Mouse (Mus musculus) MEL (cell line): ENCODE results near the gene Abcb11. TPM values are rescaled to one million over a fixed set of nuclear protein-coding genes. Genes with fewer than 3 reads are reported as not detected.

ENCODE experiments used
- DNase-seq: peaks from one replicate; pipeline ENCODE4 v3.0.0; 2011; ENCODE audit warnings: low read depth, low spot score
- H3K27ac ChIP-seq: 2 replicates; pipeline ENCODE4 v1.5.1; 2012; ENCODE audit warnings: low read depth, mild to moderate bottlenecking, control low read depth, low read length, moderate library complexity; ENCODE audit not compliant: control insufficient read depth
- H3K27me3 ChIP-seq, 2 experiments: fragments of 150-350 bp in 1 of 2; sonication (generic) in 1 of 2; 2 replicates each; pipeline ENCODE4 v1.6.1; 2012; ENCODE audit warnings: low read length in 2 of 2, mild to moderate bottlenecking in 2 of 2, improper control_type of control experiment in 1 of 2, moderate library complexity in 1 of 2; ENCODE audit not compliant: insufficient read depth in 2 of 2, control insufficient read depth in 1 of 2
- H3K36me3 ChIP-seq, 2 experiments: 2 replicates each; pipeline ENCODE4 v1.6.1; 2012 to 2014; ENCODE audit warnings: low read length in 2 of 2, improper control_type of control experiment in 1 of 2, inconsistent platforms in 1 of 2, mild to moderate bottlenecking in 1 of 2; ENCODE audit not compliant: insufficient read depth in 2 of 2, control insufficient read depth in 1 of 2
- H3K4me1 ChIP-seq, 2 experiments: fragments of 150-350 bp in 1 of 2; sonication (generic) in 1 of 2; 2 replicates each; pipeline ENCODE4 v1.6.1; 2012; ENCODE audit warnings: low read length in 2 of 2, improper control_type of control experiment in 1 of 2, mild to moderate bottlenecking in 1 of 2; ENCODE audit not compliant: insufficient read depth in 2 of 2, control insufficient read depth in 1 of 2
- H3K4me3 ChIP-seq, 2 experiments: fragments of 150-350 bp in 1 of 2; sonication (generic) in 1 of 2; 2 replicates each; pipeline ENCODE4 v1.5.1; 2012; ENCODE audit warnings: low read depth in 2 of 2, low read length in 2 of 2, mild to moderate bottlenecking in 2 of 2, moderate library complexity in 2 of 2, control low read depth in 1 of 2, improper control_type of control experiment in 1 of 2; ENCODE audit not compliant: control insufficient read depth in 1 of 2, insufficient read depth in 1 of 2
- H3K79me2 ChIP-seq: 2 replicates; pipeline ENCODE4 v1.6.1; 2012; ENCODE audit warnings: mild to moderate bottlenecking, low read length, moderate library complexity; ENCODE audit not compliant: control insufficient read depth, poor library complexity, insufficient read depth
- H3K9ac ChIP-seq: 2 replicates; pipeline ENCODE4 v1.6.1; 2012; ENCODE audit warnings: low read depth, mild to moderate bottlenecking, control low read depth, low read length, moderate library complexity; ENCODE audit not compliant: control insufficient read depth, poor library complexity, severe bottlenecking
- H3K9me3 ChIP-seq: fragments of 150-350 bp; sonication (generic); replicated peaks from 2 replicates; pipeline ENCODE4 v1.6.1; 2012; ENCODE audit warnings: mild to moderate bottlenecking, low read length, improper control_type of control experiment, moderate library complexity; ENCODE audit not compliant: insufficient read depth
- CTCF ChIP-seq, 3 experiments: IDR thresholded peaks in 2 of 3; conservative IDR thresholded peaks in 1 of 3; 2 replicates each; pipeline ENCODE4 v1.5.1; 2011 to 2012; ENCODE audit warnings: low read length in 3 of 3, low read depth in 2 of 3, mild to moderate bottlenecking in 2 of 3, improper control_type of control experiment in 1 of 3, inconsistent platforms in 1 of 3, mixed read lengths in 1 of 3, moderate library complexity in 1 of 3; ENCODE audit not compliant: control insufficient read depth in 1 of 3, insufficient read depth in 1 of 3, poor library complexity in 1 of 3, severe bottlenecking in 1 of 3
- E2F4 ChIP-seq: IDR thresholded peaks from 2 replicates; pipeline ENCODE4 v1.6.1; 2011; ENCODE audit warnings: low read depth, low read length, improper control_type of control experiment, borderline replicate concordance
- ELF1 ChIP-seq: IDR thresholded peaks from 2 replicates; pipeline ENCODE4 v1.6.1; 2014; ENCODE audit warnings: low read depth, mild to moderate bottlenecking, inconsistent platforms, low read length, improper control_type of control experiment, moderate library complexity
- EP300 ChIP-seq, 2 experiments: IDR thresholded peaks; 2 replicates each; pipeline ENCODE4 v1.6.1; 2011; ENCODE audit warnings: improper control_type of control experiment in 2 of 2, low read length in 2 of 2, low read depth in 1 of 2, mild to moderate bottlenecking in 1 of 2
- ETS1 ChIP-seq: IDR thresholded peaks from 2 replicates; pipeline ENCODE4 v1.6.1; 2012; ENCODE audit warnings: low read depth, mild to moderate bottlenecking, inconsistent platforms, low read length, improper control_type of control experiment, moderate library complexity
- GABPA ChIP-seq: IDR thresholded peaks from 2 replicates; pipeline ENCODE4 v1.6.1; 2012; ENCODE audit warnings: low read depth, mild to moderate bottlenecking, inconsistent platforms, low read length, improper control_type of control experiment, moderate library complexity
- JUND ChIP-seq: IDR thresholded peaks from 2 replicates; pipeline ENCODE4 v1.6.1; 2011; ENCODE audit warnings: low read depth, mild to moderate bottlenecking, improper control_type of control experiment, low read length
- KAT2A ChIP-seq: conservative IDR thresholded peaks from 2 replicates; pipeline ENCODE4 v1.6.1; 2012; ENCODE audit warnings: low read depth, low read length, improper control_type of control experiment, inconsistent platforms
- MEF2A ChIP-seq: IDR thresholded peaks from 2 replicates; pipeline ENCODE4 v1.6.1; 2014; ENCODE audit warnings: low read depth, mild to moderate bottlenecking, inconsistent platforms, low read length, improper control_type of control experiment; ENCODE audit not compliant: poor library complexity, insufficient replicate concordance, severe bottlenecking; ENCODE audit errors: extremely low read depth
- MYB ChIP-seq: IDR thresholded peaks from 2 replicates; pipeline ENCODE4 v1.6.1; 2011; ENCODE audit warnings: mild to moderate bottlenecking, low read depth, low read length, improper control_type of control experiment
- NRF1 ChIP-seq: IDR thresholded peaks from 2 replicates; pipeline ENCODE4 v1.6.1; 2014; ENCODE audit warnings: low read depth, mild to moderate bottlenecking, inconsistent platforms, low read length, improper control_type of control experiment, moderate library complexity; ENCODE audit not compliant: poor library complexity, insufficient read depth, severe bottlenecking
- POLR2A ChIP-seq, 2 experiments: IDR thresholded peaks; 2 replicates each; pipeline ENCODE4 v1.6.1; 2011 to 2012; ENCODE audit warnings: low read length in 2 of 2, mild to moderate bottlenecking in 2 of 2, control low read depth in 1 of 2, improper control_type of control experiment in 1 of 2, low read depth in 1 of 2, moderate library complexity in 1 of 2; ENCODE audit not compliant: control insufficient read depth in 1 of 2, insufficient read depth in 1 of 2, poor library complexity in 1 of 2
- POLR2AphosphoS2 ChIP-seq: IDR thresholded peaks from 2 replicates; pipeline ENCODE4 v1.6.1; 2011; ENCODE audit warnings: low read length, improper control_type of control experiment
- POLR2AphosphoS5 ChIP-seq: IDR thresholded peaks from 2 replicates; pipeline ENCODE4 v1.6.1; 2012; ENCODE audit warnings: low read depth, borderline replicate concordance, mild to moderate bottlenecking, inconsistent platforms, low read length, moderate library complexity, mixed read lengths
- RAD21 ChIP-seq: IDR thresholded peaks from 2 replicates; pipeline ENCODE4 v1.6.1; 2011; ENCODE audit warnings: mild to moderate bottlenecking, low read depth, low read length, improper control_type of control experiment
- SMC3 ChIP-seq: IDR thresholded peaks from 2 replicates; pipeline ENCODE4 v1.6.1; 2011; ENCODE audit warnings: low read depth, low read length, improper control_type of control experiment
- TBP ChIP-seq: IDR thresholded peaks from 2 replicates; pipeline ENCODE4 v1.8.0; 2011; ENCODE audit warnings: low read depth, low read length, improper control_type of control experiment
- USF1 ChIP-seq: IDR thresholded peaks from 2 replicates; pipeline ENCODE4 v1.6.1; 2014; ENCODE audit warnings: low read depth, mild to moderate bottlenecking, inconsistent platforms, low read length, improper control_type of control experiment, moderate library complexity
- USF2 ChIP-seq, 2 experiments: IDR thresholded peaks; 2 replicates each; pipeline ENCODE4 v1.6.1; 2011 to 2012; ENCODE audit warnings: improper control_type of control experiment in 2 of 2, low read length in 2 of 2, borderline replicate concordance in 1 of 2, inconsistent platforms in 1 of 2, low read depth in 1 of 2, mild to moderate bottlenecking in 1 of 2; ENCODE audit not compliant: insufficient read depth in 1 of 2
- ZC3H11A ChIP-seq: IDR thresholded peaks from 2 replicates; pipeline ENCODE4 v1.6.1; 2012; ENCODE audit warnings: low read depth, mild to moderate bottlenecking, inconsistent platforms, low read length, improper control_type of control experiment
- ZKSCAN1 ChIP-seq: IDR thresholded peaks from 2 replicates; pipeline ENCODE4 v1.6.1; 2012; ENCODE audit warnings: low read depth, mild to moderate bottlenecking, inconsistent platforms, low read length, improper control_type of control experiment, moderate library complexity
- polyA plus RNA-seq, 2 experiments: library from polyadenylated mRNA; stranded (reverse) in 1 of 2; unstranded in 1 of 2; fragments of >175 nt in 1 of 2; fragments of >200 nt in 1 of 2; gene quantifications; 2 replicates each; pipeline versions ENCODE4 v1.2.1 to v1.2.4; 2012; ENCODE audit warnings: low replicate concordance in 2 of 2, low read depth in 1 of 2; ENCODE audit not compliant: insufficient read length in 2 of 2, insufficient read depth in 1 of 2, missing spikeins in 1 of 2
- total RNA-seq: library from RNA; depleted of rRNA; stranded (reverse); fragments of 300-350 nt; gene quantifications from 2 replicates; pipeline ENCODE4 v1.2.3, GENCODE M21; 2012

The Abcb11 gene
- total and polyA plus RNA-seq, 3 experiments = not detected

GRCm38 (mm10) chr2:69226876-69227275 is 115.5 kb downstream of the Abcb11 start:
- Histone ChIP-seq H3K36me3 (no peaks in the 10 kb centered on the region), H3K4me3 (no peak overlapping the region), H3K27me3 (no peaks in the 10 kb centered on the region), H3K79me2 (no peaks in the 10 kb centered on the region), H3K27ac (no peak overlapping the region), H3K4me1 (no peaks in the 10 kb centered on the region), H3K9me3 (no peaks in the 10 kb centered on the region), H3K9ac (no peak overlapping the region)
- DNase-seq = no peak
- no peak for TF ChIP-seq POLR2AphosphoS5
- no peak for TF ChIP-seq NRF1
- TF ChIP-seq ELF1 = no peak
- no peak for TF ChIP-seq SMC3
- no peak for TF ChIP-seq TBP
- TF ChIP-seq MYB = no peak
- TF ChIP-seq EP300 (IDR thresholded peaks at IDR 0.05; ENCODE audit: low read depth in 1 of 2, low read length in 2 of 2) = no peak
- no peak for TF ChIP-seq MEF2A
- no peak for TF ChIP-seq POLR2A (IDR thresholded peaks at IDR 0.05; ENCODE audit: control insufficient read depth in 1 of 2, insufficient read depth in 1 of 2, low read depth in 1 of 2, low read length in 2 of 2, poor library complexity in 1 of 2)
- no peak for TF ChIP-seq ZC3H11A
- no peak for TF ChIP-seq KAT2A
- TF ChIP-seq GABPA = no peak
- TF ChIP-seq ETS1 = no peak

- no peaks in the 10 kb centered on the region for H3K27me3 ChIP-seq
- H3K4me3 ChIP-seq = no peak overlapping the region
- no peak overlapping the region for H3K27ac ChIP-seq
- H3K79me2 ChIP-seq = no peaks in the 10 kb centered on the region
- no peaks in the 10 kb centered on the region for H3K9me3 ChIP-seq
- no peak overlapping the region for H3K9ac ChIP-seq
- no peaks in the 10 kb centered on the region for H3K4me1 ChIP-seq
- no peak for DNase-seq
- no peaks in the 10 kb centered on the region for H3K36me3 ChIP-seq
- no peak for TF ChIP-seq POLR2A (IDR thresholded peaks at IDR 0.05; ENCODE audit: control insufficient read depth in 1 of 2, insufficient read depth in 1 of 2, low read depth in 1 of 2, low read length in 2 of 2, poor library complexity in 1 of 2)
- no peak for TF ChIP-seq TBP
- TF ChIP-seq CTCF (IDR thresholded peaks at IDR 0.05 in 2 of 3, conservative IDR thresholded peaks at IDR 0.05 in 1 of 3; ENCODE audit: control insufficient read depth in 1 of 3, insufficient read depth in 1 of 3, low read depth in 2 of 3, low read length in 3 of 3, poor library complexity in 1 of 3, severe bottlenecking in 1 of 3) = no peak
- TF ChIP-seq E2F4 = no peak
- no peak for TF ChIP-seq ZKSCAN1
- TF ChIP-seq ELF1 = no peak
- TF ChIP-seq POLR2AphosphoS2 = no peak
- no peak for TF ChIP-seq USF1
- no peak for TF ChIP-seq USF2 (IDR thresholded peaks at IDR 0.05; ENCODE audit: borderline replicate concordance in 1 of 2, insufficient read depth in 1 of 2, low read depth in 1 of 2, low read length in 2 of 2)
- TF ChIP-seq GABPA = no peak
- no peak for TF ChIP-seq ETS1
- no peak for TF ChIP-seq JUND
- TF ChIP-seq POLR2AphosphoS5 = no peak
- TF ChIP-seq RAD21 = no peak
These were observed 117.7 kb downstream of the Abcb11 start for GRCm38 (mm10) chr2:69224724-69225123.
